Mouse (Mus musculus) myocyte (in vitro differentiated cells): Measurements from ENCODE around the gene Ddo. TPM values are rescaled to one million over a fixed set of nuclear protein-coding genes. Genes with fewer than 3 reads are reported as not detected.

Experiments
- H3K27me3 ChIP-seq: one replicate; pipeline ENCODE4 v1.6.1; 2011; ENCODE audit not compliant: control insufficient read depth, insufficient read depth, insufficient read length
- H3K36me3 ChIP-seq: one replicate; pipeline ENCODE4 v1.6.1; 2011; ENCODE audit not compliant: control insufficient read depth, insufficient read depth
- H3K4me2 ChIP-seq: one replicate; pipeline ENCODE4 v1.6.1; 2011; ENCODE audit warnings: low read depth, control low read depth
- H3K4me3 ChIP-seq: one replicate; pipeline ENCODE4 v1.5.1; 2011; ENCODE audit warnings: mild to moderate bottlenecking, control low read depth, moderate library complexity
- H3K79me2 ChIP-seq: one replicate; pipeline ENCODE4 v1.6.1; 2011; ENCODE audit not compliant: control insufficient read depth, insufficient read depth
- H3ac ChIP-seq: one replicate; pipeline ENCODE4 v1.6.1; 2011; ENCODE audit not compliant: control insufficient read depth, insufficient read length
- CEBPB ChIP-seq: IDR thresholded peaks from 2 replicates; pipeline ENCODE4 v1.6.1; 2011; ENCODE audit warnings: mild to moderate bottlenecking, moderate library complexity; ENCODE audit not compliant: poor library complexity, insufficient read depth, severe bottlenecking
- E2F4 ChIP-seq: IDR thresholded peaks from one replicate; pipeline ENCODE4 v1.6.1; 2011; ENCODE audit warnings: mild to moderate bottlenecking, control low read depth, moderate library complexity; ENCODE audit not compliant: insufficient read depth
- MAX ChIP-seq: IDR thresholded peaks from one replicate; pipeline ENCODE4 v1.6.1; 2011; ENCODE audit warnings: low read depth, mild to moderate bottlenecking, control low read depth
- MYOD1 ChIP-seq, 3 experiments: IDR thresholded peaks; one replicate each; pipeline ENCODE4 v1.6.1; 2011; ENCODE audit warnings: control low read depth in 2 of 3, low read depth in 2 of 3, mild to moderate bottlenecking in 2 of 3, moderate library complexity in 1 of 3; ENCODE audit not compliant: insufficient read length in 2 of 3, control insufficient read depth in 1 of 3
- MYOG ChIP-seq, 3 experiments: IDR thresholded peaks; one replicate each; pipeline ENCODE4 v1.6.1; 2011; ENCODE audit warnings: control low read depth in 2 of 3, low read depth in 2 of 3, mild to moderate bottlenecking in 2 of 3; ENCODE audit not compliant: insufficient read length in 2 of 3, control insufficient read depth in 1 of 3, insufficient read depth in 1 of 3
- POLR2A ChIP-seq: IDR thresholded peaks from one replicate; pipeline ENCODE4 v1.6.1; 2011; ENCODE audit warnings: low read depth, mild to moderate bottlenecking, control low read depth, moderate library complexity; ENCODE audit not compliant: insufficient read length
- POLR2AphosphoS2 ChIP-seq: IDR thresholded peaks from one replicate; pipeline ENCODE4 v1.6.1; 2011; ENCODE audit warnings: low read depth, control low read depth; ENCODE audit not compliant: insufficient read length
- REST ChIP-seq: IDR thresholded peaks from one replicate; pipeline ENCODE4 v1.6.1; 2011; ENCODE audit warnings: mild to moderate bottlenecking, control low read depth, moderate library complexity; ENCODE audit not compliant: insufficient read depth, insufficient read length
- SRF ChIP-seq: IDR thresholded peaks from one replicate; pipeline ENCODE4 v1.6.1; 2011; ENCODE audit warnings: low read depth; ENCODE audit not compliant: control insufficient read depth, insufficient read length
- TCF12 ChIP-seq: IDR thresholded peaks from one replicate; pipeline ENCODE4 v1.6.1; 2011; ENCODE audit warnings: mild to moderate bottlenecking, control low read depth; ENCODE audit not compliant: poor library complexity, insufficient read depth, severe bottlenecking
- TCF3 ChIP-seq: IDR thresholded peaks from one replicate; pipeline ENCODE4 v1.6.1; 2011; ENCODE audit warnings: low read depth, control low read depth; ENCODE audit not compliant: insufficient read length
- USF1 ChIP-seq: IDR thresholded peaks from one replicate; pipeline ENCODE4 v1.6.1; 2011; ENCODE audit warnings: low read depth, mild to moderate bottlenecking, control low read depth, moderate library complexity
- polyA plus RNA-seq: library from polyadenylated mRNA; unstranded; fragments of >200 nt; fragmentation: generic; extraction: Trizol; gene quantifications from one replicate; pipeline ENCODE4 v1.2.1, GENCODE M21; 2012; ENCODE audit warnings: missing spikeins

Ddo gene
- polyA plus RNA-seq, 1 experiment = 0.07 TPM

GRCm38 (mm10) chr10:40678477-40678876, 48.7 kb downstream of the Ddo start:
- TF ChIP-seq POLR2A (no peak), MAX (no peak), TCF12 (no peak), USF1 (no peak), POLR2AphosphoS2 (no peak), E2F4 (no peak)
- Histone ChIP-seq H3K79me2 (no peaks in the 10 kb centered on the region), H3K4me3 (no peak overlapping the region), H3ac (no peak overlapping the region), H3K27me3 (no peaks in the 10 kb centered on the region), H3K4me2 (no peak overlapping the region), H3K36me3 (no peaks in the 10 kb centered on the region)

DNA sequence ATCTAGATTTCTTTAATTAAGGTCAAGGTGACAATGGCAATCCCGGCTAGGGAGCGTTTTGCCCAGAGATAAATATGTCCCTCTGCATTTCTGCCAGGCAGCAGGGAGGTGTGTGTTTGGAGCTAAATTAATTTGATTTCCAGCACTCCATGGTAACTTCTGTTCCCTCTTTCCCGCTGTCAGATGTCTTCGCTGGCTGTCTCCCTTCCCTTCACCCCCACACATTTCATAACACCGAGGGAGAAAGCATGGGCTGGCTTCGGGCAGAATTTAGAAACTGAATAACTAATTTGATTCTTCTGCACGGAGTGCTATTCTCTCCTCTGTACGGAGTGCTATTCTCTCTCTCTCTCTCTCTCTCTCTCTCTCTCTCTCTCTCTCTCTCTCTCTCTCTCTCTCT, 52.7 kb downstream of the Ddo start:
- no peaks in the 10 kb centered on the region for H3K79me2 ChIP-seq

DNA sequence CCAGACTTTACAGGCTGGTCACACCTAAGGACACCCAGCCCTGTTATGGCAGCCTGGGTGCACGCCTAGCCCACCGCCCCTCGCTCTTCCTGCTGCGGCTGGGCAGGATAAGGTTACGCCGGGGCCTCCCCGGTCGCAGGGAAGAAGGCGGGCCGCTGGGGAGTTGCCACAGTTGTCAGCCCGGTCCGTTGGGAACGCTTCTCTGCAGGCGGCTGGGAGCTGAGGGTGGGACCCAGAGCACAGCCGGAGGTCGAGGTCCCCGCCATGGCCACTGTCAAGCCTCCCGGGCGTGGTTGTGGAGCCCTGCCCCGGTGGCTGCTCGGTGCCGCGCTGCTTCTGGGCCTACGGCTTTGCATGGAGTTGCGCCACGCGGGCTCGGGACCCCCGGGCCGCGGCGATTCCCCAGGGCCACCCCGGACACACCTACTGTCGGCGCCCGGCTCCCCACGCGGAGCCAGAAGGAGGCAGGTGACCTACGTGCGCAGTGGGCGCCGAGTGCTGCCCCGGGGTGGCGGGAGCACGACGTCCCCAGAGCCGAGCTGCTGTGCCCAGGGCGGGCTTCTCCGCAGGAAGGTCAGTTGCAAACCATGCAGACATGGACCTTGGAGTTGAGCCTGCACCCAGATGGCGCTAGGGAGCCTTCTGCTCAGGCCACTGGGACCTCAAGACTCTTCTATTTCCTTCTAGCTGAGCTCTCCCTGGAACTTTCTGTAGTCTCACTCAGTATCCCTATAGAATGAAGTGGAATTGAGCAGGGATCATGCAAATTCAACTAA, 53.5 kb downstream of the Ddo start, which contains the start of gene Mettl24:
Gene Mettl24 (plus strand): TSS at position 191 of the 776 bp plus-strand sequence.
- no peaks in the 10 kb centered on the region for H3K36me3 ChIP-seq
- peak within 1 kb of the TSS; percentile 15 for H3ac ChIP-seq
- no peaks in the 10 kb centered on the region for H3K79me2 ChIP-seq
- TF ChIP-seq POLR2A (peak; percentile 45), TCF12 (no peak), MYOD1 (IDR thresholded peaks at IDR 0.05; ENCODE audit: control insufficient read depth in 1 of 3, insufficient read length in 2 of 3, low read depth in 2 of 3) (peak in 1 of 3 experiments; percentile 8)
- H3K27me3 ChIP-seq = no peaks in the 10 kb centered on the region
- no peak within 1 kb of the TSS for H3K4me3 ChIP-seq
- peak within 1 kb of the TSS; percentile 58 for H3K4me2 ChIP-seq

More for the DNA sequence above, 52.7 kb downstream of the Ddo start:
- Histone ChIP-seq H3K4me2 (peak overlapping the region; percentile 58), H3K27me3 (no peaks in the 10 kb centered on the region), H3ac (no peak overlapping the region), H3K36me3 (no peaks in the 10 kb centered on the region), H3K4me3 (no peak overlapping the region)
- TF ChIP-seq TCF3 (no peak), E2F4 (no peak)

DNA sequence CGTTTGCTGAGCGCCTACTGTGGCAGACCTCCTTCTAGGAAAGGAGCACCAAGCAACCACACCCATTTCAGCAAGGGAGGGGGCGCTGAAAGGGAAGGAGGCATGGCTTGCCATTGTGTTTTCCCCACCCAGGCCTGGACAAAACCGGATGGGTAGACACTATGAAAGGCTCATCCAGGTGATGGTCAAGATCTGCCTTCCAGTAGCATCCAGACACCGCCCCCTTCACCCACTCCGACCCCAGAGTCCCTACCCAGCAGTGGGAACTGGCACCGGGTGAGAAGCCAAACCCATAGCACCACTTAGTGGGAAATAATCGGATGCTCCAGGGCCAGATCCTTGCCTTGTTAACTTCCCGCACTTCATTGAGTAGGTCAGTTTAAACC, 54.0 kb downstream of the Ddo start:
- Histone ChIP-seq H3K79me2 (no peaks in the 10 kb centered on the region), H3K27me3 (no peaks in the 10 kb centered on the region), H3ac (peak overlapping the region; percentile 15), H3K36me3 (no peaks in the 10 kb centered on the region), H3K4me3 (no peak overlapping the region), H3K4me2 (peak overlapping the region; percentile 58)
- TF ChIP-seq TCF3 = no peak
- no peak for TF ChIP-seq SRF
- no peak for TF ChIP-seq POLR2A
- TF ChIP-seq MYOG (IDR thresholded peaks at IDR 0.05; ENCODE audit: control insufficient read depth in 1 of 3, insufficient read depth in 1 of 3, insufficient read length in 2 of 3, low read depth in 2 of 3) = no peak
- no peak for TF ChIP-seq MAX
- TF ChIP-seq MYOD1 (IDR thresholded peaks at IDR 0.05; ENCODE audit: control insufficient read depth in 1 of 3, insufficient read length in 2 of 3, low read depth in 2 of 3) = no peak
- TF ChIP-seq REST = no peak
- TF ChIP-seq CEBPB = no peak
- no peak for TF ChIP-seq POLR2AphosphoS2
- no peak for TF ChIP-seq USF1
- TF ChIP-seq TCF12 = no peak
- TF ChIP-seq E2F4 = no peak

DNA sequence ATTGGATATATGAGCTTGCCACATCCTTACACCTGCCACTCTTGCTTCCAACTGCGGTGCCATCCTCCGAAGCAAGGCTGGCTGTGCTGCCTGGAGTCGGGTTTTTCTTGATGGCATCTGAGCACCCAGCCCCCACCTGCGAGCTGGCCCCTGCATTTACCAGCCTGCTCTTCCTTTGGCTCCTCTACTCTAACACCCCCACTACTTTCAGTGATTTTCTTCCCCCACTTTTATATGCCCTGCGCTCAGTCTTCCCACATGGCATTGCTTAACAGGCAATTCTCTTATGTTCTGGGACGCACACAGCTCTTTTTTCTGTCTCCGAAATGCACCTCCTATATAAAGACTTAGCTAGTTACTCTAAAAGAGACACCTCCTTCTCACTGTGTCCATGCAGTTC, 54.5 kb downstream of the Ddo start:
- no peak for TF ChIP-seq USF1
- Histone ChIP-seq H3K36me3 (no peaks in the 10 kb centered on the region), H3K79me2 (no peaks in the 10 kb centered on the region), H3ac (no peak overlapping the region), H3K4me3 (no peak overlapping the region), H3K27me3 (no peaks in the 10 kb centered on the region), H3K4me2 (no peak overlapping the region)

DNA sequence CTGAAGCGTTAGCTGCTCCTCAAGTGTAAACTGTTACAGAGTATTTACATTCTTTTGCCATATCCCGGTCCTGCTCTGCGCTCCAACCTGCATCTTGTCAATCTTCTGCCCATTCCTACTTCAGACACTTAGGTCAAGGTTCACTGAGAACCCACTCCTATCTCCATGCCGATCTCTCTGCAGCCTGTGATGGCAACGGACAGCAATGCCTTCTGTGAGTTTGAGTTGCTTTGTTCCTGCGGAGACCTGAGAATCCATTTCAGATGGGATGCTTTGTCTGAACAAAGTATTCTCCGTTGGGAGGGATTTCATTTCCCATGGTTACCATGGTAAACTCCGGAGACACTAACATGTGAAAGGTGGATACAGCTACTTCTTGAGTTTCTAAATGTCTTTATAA, 55.8 kb downstream of the Ddo start:
- H3K27me3 ChIP-seq = no peaks in the 10 kb centered on the region
- no peak overlapping the region for H3ac ChIP-seq

More for the DNA sequence above, 55.8 kb downstream of the Ddo start:
- H3K36me3 ChIP-seq = no peaks in the 10 kb centered on the region
- no peak overlapping the region for H3K4me2 ChIP-seq
- no peak overlapping the region for H3K4me3 ChIP-seq
- no peaks in the 10 kb centered on the region for H3K79me2 ChIP-seq
- TF ChIP-seq TCF3 (no peak), USF1 (no peak), E2F4 (no peak), MYOD1 (IDR thresholded peaks at IDR 0.05; ENCODE audit: control insufficient read depth in 1 of 3, insufficient read length in 2 of 3, low read depth in 2 of 3) (no peak), REST (no peak), SRF (no peak), MAX (no peak), POLR2A (no peak), MYOG (IDR thresholded peaks at IDR 0.05; ENCODE audit: control insufficient read depth in 1 of 3, insufficient read depth in 1 of 3, insufficient read length in 2 of 3, low read depth in 2 of 3) (no peak), POLR2AphosphoS2 (no peak), CEBPB (no peak), TCF12 (no peak)
